Mouse (Mus musculus) T-cell, adult 2 months (primary cell): ENCODE measurements around the gene Kcnj1.

Source experiments
- DNase-seq: peaks from one replicate; pipeline ENCODE4 v3.0.0; 2022; ENCODE audit warnings: low spot score

The Kcnj1 gene

DNA sequence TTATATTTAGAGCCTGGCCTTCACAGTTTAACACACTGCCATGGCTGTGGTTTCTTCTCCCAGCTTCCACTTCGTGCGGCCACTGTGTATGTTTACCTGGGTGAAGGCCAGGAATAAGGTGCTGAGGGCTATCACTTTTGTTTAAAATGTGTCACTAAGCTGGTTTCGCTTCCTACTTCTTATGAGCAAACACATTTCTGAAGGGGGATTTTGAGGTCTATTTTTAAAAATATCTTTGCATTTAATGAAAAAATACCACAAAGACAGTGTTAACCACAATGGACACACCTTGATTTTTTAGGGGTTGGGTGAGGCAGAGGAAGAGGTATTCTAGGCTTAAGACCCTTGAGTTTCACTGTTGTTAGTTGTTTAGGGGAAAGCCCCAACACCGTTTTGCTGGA, 22.5 kb downstream of the Kcnj1 start:
- no peak for DNase-seq

DNA sequence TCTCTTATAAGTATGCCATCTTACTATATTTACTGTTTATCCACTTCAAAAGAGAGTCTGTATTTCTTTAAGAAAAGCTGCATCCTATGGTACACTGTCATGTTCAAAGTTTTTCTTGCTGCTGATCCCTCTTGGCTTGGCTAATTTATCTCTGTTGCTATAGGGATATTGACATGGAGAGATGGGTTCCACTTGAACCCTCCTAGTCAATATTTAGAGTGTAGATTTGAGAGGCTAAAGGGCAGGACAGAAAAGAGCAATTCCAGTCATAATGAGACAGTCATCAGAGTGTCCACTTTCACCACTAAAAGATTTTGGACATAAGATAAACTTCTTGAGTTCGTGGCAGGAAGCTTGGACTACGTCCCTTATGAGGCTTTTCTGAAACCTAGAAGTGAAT, 27.9 kb downstream of the Kcnj1 start:
- DNase-seq, result no peak

DNA sequence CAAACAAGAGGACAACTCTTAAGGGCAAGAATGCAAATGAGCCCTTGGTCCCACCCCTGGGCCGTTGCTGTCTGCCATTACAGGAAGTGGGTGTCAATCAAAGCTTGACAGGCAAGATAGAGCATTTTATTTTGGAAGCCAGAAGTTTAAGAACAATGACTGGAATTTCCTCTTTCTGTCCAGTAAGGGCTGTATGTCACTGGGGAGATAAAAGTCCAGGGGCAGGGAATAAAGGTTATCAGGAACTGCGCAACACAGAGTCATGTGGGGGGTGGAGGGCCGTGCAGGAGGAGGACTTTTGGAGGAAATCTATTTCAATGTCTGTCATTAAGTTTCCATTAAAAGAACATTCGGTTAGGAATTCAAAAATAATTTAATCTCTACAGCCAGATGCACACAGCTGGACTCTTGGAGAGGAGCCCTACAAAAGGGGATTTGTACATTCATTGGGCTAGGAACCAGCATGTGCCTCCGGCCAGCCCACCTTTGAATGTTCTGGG, 28.4 kb downstream of the Kcnj1 start:
- DNase-seq, result no peak

DNA sequence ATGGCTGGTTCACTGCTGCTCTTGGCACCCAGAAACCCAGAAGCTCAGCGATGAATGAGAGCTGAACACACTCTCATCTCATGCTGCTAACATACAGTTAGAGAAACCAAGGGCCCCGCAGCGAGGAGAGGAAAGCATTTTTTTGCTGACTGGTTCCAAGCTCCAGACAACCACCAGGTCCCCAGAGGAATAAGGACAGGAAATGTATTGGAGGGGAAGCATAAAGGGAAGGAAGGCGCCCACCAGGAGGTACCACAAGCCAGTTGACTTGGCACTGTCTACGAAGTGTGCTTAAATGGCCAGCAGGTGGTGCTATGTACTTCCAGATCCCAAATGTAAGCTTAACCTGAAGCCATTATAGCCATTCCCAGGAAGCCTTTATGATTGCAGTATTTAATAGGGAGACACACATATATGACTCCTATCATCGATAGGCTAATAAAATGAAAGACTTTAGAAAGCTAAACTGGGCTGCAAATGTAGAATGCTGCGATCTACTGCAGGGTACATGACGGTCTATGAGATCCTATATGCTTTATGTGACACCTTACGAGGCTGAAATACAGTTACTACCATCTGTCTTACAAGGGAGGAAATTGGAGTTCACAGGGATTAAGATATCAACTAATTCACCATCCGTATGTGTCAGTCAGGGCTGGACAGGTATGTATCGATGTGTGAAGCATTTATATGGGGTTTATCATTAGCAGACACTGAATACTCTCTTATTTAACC, 33.1 kb downstream of the Kcnj1 start:
- peak; percentile 44 for DNase-seq

DNA sequence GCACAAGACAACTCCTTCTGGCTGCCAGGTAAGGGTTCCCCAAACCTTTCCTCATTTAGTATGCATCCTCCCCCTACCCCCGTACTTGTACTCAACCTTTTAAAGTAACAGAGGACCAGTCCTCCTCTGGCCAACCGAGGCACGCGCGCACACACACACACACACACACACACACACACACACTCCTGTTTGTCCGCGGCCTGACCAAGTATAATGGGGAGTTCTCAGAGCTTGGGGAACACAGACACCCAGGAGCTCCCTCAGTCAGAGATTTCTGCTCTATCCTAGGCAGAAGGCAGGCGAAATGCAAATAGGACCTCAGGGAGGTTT, 36.4 kb downstream of the Kcnj1 start:
- DNase-seq, result no peak

DNA sequence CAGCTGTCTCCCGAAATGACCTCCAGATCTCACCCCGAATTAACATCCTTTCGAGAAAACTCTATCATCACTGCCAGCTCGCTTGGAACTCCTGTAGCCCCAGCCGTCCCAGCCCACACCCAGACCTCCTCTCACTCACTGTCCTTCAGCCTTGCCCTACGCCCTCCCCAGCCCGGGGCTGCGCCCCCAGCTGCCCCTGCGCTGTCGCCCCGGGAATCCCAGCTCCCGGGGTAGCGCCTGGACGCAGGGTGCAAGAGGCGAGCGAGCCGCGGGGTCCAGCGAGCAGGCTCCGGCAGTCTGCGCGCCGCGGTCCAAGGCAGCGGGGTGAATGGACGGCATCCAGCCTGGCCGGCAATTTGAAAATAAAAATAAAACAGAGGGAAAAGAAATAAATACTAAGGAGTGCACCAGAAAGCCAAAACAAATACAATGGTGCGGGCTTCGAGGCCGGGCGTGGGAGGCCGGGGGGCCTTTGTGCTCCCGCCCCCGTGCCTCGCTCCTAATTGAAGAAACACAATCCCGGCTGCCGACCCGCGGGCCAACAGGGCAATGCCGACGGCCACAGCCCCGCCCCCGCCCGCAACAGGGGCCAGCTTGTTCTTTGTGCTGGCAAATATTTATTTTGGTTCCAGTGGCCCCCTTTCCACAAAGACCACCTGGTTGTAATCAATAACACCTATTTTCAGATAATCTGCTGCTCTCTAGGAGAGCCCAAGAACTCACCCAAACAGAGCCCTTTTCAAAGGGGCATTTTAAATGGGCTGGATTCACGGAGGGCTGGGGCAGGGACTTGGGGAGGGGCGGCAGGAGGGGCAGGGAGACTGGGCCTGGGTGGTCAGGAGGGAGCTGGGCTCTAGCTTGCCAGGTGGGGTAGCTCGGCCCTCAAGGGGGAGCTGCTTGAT, 37.0 kb downstream of the Kcnj1 start:
- DNase-seq, result no peak

DNA sequence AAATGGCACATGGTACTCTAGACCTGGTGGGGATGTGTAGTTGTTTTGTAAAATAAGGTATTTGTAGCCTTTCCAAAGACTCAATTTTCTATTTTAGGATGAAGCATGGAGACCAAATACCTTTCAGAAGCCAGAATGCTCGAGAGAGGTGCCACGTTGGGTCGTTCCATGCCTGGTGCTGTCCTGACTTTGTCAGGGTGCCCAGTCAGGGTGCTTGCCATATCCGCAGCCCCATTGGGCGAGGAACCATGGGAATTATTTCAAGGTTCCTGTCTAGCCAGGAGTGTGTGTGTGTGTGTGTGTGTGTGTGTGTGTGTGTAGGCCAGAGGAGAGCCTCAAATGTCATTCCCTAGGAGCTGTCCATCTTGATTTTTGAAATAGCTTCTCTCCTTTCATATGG, 38.4 kb downstream of the Kcnj1 start:
- no peak for DNase-seq

DNA sequence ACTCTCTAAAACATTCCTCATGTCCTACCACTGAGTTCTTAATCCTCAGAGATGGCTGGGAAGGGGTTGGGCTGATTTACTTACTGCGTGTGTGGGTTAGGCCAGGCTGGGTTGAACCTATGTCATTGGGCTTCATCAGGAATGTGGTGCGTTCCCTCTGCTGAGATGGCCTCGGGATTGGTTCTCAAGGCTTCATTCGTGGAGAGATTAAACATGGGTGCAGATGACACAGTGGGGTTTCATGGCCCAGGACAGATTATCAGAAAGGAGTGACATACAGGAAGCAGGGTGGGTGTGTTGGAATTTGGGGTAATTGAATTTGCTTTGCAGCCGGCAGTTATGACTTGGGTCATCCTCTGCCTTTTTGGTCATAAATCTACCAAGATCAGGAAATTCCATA, 39.2 kb downstream of the Kcnj1 start:
- DNase-seq, result no peak

DNA sequence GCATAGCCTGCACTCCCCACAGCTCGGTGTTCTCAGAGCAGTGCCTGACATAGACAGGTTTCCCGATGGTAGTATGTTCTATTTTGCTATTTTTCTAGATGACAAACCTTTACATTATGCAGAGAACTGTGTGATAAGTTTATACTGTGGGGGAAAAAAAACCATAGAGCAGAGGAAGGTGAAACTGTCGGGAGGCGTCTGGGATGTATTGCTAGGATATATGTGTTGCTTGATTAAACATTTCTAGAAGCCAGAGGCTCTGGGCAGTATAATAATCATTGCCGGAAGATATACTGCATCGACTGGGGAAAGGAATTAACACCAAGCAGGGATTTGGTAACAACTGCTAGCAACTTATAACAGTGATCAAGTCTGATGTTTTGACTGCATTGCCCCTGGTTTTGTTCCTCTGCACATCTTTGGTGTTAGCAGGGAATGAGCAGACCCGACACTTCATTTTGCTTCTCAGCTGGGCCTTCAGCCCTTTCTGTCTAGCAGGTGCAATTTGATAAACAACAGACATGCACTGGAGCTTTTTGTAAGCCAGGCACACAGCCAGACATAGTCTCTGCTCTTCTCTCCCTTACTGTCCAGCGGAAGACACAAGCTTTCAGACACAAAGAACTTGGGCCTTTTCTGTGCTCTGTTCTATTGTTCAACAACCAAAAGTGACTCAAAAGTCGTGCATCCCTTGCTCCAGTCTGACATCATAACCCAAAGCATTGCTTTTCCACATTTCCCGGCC, 40.7 kb downstream of the Kcnj1 start:
- no peak for DNase-seq

DNA sequence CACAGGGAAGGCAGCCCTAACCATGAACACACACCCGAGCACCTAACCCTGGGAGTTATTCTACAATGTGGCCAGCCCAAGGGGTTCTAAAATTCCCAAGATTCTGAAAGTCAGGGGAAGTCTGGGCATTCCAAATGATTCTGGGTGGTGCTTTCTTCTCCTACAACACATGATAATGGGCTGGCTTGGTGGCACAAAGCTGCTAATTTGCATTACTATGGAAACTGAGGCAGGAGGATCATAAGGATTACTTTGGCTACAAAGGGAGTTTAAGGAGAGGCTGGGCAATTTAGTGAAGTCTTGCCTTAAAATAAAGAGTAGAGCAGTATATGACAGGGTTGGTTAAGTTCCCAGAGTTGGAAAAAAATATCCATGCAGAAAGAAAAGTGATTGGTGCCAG, 42.7 kb downstream of the Kcnj1 start:
- no peak for DNase-seq

DNA sequence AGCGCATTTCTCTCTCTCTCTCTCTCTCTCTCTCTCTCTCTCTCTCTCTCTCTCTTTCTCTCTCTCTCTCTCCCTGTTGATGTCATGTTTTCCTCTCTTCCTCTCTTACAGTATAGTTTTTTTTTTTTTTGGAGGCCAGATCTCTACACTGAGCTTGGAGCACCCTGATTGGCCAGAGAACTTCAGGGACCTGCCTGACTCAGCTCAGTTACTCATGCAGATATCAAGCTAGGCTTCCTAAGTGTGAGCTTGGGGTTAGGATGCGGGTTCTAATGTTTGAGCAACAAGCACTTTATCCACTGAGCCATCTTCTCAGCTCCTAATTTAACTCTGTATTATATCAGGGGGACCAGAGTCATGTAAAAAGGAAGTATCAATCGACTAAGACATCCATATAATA, 43.7 kb downstream of the Kcnj1 start:
- no peak for DNase-seq

DNA sequence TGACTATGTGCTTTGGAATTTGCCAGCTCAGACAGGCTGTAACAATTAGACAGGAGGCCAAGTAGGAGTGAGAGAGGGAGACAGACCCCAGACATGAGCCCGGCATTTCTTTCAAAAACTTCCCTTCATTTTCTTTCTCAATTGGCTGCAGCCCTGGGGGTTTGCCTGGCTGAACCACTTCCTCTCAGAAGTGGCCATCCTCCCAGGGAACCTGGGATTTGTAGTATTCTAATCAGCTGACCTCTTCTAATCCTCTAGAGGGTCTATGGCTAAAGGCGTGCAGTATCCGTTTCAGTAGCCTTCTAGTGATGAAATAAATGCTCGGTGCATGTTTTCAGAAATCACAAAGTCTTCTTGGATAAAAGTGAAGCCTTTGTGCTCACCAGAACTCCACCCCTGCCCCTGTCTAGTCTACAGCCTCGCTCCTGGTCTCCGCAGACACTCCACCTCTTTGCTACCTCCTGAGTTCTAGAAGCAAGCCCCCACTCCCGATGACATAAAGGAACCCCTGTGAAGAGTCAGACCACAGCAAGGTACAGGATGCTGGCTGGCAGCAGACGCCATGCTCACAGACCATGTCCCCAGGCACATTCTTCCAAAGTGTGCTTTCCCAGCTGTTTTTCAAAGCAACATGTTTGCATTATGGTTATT, 45.3 kb downstream of the Kcnj1 start:
- no peak for DNase-seq

DNA sequence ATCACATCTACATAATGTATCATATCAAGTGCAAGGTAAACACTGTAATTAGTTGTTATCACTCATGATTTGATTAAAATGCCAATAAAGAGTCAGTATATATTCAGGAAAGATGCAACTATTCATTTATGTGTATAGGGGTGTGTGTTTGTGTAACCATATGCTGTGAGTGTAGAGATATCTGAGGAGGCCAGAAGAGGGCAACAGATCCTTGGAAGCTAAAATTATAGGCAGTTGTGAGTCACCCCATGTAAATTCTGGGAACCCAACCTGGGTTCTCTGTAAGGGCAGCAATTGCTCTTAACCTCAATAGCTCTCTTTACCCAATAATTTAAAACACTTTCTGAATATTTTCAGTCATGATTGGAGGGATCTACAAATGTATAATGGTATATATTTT, 48.4 kb downstream of the Kcnj1 start:
- no peak for DNase-seq

DNA sequence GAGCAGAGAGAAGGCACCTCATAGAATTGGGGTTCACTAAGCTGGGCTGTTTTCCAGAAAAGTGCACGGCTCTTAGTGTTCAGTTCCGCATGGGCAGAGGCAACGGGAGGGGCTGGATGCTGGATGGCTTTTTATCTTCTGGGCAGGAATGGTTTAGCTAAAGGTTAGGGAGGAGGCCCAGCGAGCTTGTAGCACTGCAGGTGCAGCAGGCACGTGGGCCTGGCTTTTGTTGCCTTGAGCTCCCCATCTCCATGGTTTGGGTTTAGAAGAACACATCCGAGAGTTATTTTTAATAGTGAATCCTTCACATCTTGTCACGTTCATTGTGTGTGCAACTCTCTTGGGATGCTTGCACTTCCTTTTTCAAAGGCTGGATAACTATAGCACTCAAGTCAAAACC, 53.0 kb downstream of the Kcnj1 start:
- no peak for DNase-seq

DNA sequence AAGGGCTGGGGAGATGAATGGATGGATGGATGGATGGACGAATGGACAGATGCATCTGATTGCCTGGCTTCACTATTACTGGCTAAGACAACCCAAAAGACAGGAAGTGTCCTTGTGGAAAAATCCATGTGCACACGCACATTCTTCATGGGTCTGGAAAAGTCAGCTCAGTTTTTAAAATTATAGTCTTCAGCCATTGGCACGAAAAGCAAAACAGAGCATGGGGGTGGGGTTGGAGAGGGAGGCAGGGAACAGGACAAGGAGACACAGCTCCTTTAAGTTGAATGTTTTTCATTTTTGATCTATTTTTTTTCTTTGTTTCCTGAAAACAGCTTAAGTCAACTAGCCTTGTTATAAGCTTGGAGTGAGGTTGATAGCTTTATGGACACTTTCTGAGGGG, 58.8 kb downstream of the Kcnj1 start:
- DNase-seq, result no peak

DNA sequence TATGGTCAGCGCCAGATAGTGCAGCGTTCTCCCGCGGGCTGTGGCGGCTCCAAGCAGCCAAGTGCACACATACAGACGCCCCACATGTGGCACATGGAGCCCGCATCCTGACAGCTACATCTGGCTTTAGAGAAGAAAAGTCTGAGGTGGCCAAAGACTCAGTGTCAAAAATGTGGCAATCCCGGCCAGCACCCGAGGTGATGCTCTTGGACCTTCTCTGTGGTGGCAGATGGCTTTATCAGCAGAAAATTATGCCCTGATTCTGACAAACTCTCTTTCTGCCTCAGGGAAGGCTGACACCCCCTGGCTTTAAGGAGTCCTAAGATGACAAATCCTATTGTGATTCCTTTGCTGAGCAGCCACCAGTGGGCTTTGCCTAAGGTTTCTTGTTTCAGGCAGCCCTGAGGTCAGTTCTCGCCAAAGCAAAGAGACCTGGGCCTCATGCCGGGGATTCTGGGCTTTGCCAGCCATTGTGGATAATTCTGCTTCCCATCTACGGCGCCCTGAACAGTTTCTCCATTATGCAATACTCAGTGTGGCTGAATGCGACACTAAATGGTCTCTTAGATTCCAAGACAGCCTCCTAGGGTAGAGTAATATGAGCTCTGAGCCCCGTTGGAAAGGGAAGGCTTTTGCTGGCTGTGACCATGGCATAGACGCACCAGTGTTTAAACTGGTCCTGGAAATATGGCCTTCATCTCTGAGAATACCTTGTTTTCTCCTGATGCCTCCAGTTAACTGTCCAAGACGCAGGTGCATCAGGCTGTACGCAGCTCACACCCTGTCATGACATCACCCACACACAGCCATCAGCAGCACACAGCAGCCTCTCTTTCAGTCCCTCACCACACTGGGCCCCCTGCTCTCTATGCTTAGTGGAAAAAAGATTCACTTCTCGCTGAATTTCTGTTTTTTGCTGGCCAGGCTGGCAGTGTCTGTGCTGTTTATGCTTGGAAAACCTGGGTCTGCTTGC, 62.2 kb downstream of the Kcnj1 start:
- no peak for DNase-seq

DNA sequence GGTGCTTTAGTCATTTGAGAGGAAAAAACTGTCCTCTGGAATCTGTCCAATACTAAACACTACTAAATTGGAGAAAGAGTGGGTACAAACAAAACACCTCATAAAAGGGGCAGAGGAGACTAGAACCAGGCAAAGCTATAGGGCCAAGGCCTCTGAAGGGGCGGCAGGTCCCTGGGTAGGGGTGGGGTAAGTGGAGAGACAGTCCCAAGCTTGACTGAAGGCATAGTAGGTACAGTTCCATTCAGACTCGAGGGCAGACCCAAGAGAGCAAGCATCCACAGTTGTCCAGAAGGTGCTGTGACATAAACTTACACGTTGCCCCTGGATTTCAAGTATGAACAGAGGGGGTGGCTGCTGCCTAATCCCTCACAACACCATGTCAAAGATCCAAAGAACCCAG, 70.8 kb downstream of the Kcnj1 start:
- no peak for DNase-seq

DNA sequence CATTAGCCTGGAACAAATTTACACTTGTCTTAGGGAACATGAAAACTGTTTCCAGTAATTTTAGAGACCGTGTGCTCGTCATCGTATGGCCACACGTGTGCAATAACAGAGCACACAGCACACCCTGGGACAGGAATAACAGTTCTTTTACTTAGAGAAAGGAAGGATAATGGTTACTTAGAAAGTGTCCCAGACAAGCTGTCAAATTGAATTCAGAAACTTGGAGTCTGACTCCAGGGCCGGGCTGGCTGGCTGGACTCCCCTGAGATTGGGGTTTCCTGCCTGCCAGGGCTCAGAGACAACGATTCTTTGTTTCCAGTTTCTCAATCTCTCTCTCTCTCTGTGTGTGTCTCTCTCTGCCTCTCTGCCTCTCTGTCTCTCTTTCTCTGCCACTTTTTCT, 71.5 kb downstream of the Kcnj1 start:
- no peak for DNase-seq

DNA sequence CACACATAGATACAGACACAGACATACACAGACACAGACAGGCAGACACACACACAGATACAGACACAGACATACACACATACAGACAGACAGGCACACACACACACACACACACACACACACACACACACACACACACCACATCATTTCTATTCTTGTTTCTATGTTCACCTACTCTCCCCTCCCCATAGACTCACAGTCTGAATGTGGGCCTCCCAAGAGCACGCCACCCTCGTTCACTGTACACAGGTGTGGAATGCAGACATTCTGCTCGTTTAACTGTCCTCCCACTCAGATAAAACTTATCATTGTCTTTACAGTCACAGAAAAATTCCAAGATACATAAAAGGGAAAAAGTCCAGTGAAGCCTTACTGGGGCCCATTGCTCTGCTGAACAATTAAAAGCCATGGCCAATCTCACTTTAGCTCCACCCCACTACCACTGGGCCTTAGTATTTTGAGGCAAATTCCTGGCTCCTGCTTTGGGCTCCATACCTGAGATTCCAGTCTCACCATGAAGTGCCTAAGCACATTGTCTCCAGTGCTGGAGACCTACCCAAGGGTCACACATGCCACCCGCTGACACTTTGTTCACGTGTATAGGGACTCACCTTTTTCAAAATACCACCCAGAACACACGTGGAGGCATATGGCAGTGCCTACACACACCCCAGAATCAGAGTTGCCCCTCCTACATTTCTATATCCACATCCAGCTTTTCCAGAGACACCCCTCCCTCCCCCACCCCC, 72.3 kb downstream of the Kcnj1 start:
- DNase-seq, result no peak

DNA sequence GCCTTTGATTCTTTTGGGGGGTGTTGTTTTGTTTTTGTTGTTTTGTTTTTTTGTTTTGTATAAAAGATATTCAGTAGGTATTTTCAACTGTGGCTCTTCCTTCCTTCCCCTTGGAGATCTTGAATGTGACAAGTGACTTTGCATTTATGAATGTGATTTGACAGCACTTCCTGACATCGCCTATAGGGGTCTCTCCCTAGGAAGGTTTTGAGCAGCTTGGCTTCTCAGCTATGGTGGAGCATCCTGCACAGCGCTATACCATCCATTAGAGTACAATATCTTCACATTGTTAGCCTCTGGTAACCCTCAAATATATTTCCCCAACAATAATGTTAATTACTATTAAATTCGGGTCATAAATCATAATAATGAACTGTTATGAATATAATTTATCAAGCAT, 73.5 kb downstream of the Kcnj1 start:
- DNase-seq, result peak; percentile 35
